Mouse (Mus musculus): Measurements from ENCODE around the gene Sipa1l3.

Gene Sipa1l3

DNA sequence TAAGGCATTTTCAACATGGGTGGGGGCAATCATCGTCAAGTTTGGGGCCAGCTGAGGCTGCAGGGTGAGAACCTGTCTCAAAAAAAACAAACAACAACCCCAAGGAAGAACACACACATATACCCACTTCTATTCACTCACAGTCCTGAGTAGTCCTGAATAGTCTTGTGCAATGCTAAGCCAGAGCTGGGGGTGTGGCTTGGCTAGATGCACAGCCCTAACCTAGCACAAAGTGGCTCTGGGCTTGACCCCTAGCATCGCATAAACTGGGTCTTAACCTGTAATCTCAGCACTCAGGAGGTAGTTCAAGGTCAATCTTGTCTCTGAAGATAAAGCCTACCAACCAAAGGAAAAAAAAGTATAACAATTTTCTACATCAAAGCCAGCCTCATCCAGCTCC is 101.5 kb downstream of the Sipa1l3 start:
- DNase-seq (ENCODE audit: low read depth, low spot score): no peak

GRCm38 (mm10) chr7:29411838-29412580 is 106.4 kb downstream of the Sipa1l3 start:
- no peak for DNase-seq (ENCODE audit: low read depth, low spot score)

DNA sequence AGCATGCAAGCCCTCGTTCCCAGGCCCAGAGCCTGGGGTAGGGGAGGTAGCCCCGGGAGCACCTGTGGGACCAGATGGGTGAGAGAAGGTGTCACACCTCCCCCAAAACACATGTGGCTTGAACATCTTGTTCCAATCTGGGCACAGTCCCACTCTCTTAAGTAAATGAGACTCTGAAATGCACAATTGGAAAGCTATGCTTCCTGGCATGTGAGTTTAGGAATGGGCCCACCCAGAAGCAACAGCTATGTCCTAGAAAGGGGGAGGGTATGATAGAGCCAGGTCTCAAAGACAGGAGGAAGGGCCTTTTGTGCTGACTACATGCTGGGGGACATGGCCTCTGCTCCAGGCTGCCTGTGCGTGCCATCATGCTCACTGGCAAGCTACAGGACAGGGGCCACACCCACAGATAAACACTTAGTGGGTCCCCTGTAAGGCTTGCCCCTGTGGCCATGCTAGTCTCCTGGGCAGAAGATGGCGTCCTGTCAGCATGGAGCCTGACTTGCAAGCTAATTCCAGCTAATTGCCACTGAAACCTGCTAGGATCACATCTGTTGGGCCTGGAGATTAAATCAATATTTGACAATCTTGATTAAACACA is 107.1 kb downstream of the Sipa1l3 start:
- no peak for DNase-seq (ENCODE audit: low read depth, low spot score)

- DNase-seq (ENCODE audit: low read depth, low spot score): no peak
These were observed 108.0 kb downstream of the Sipa1l3 start for GRCm38 (mm10) chr7:29410402-29410801.

- DNase-seq (ENCODE audit: low read depth, low spot score): no peak
These were observed 111.6 kb downstream of the Sipa1l3 start for GRCm38 (mm10) chr7:29406855-29407254.

GRCm38 (mm10) chr7:29404126-29404525 is 114.3 kb downstream of the Sipa1l3 start:
- no peak for DNase-seq (ENCODE audit: low read depth, low spot score)

- DNase-seq (ENCODE audit: low read depth, low spot score): no peak
These were observed 116.4 kb downstream of the Sipa1l3 start for GRCm38 (mm10) chr7:29402015-29402414.

GRCm38 (mm10) chr7:29400451-29400850 is 118.0 kb downstream of the Sipa1l3 start:
- DNase-seq (ENCODE audit: low read depth, low spot score): no peak

DNA sequence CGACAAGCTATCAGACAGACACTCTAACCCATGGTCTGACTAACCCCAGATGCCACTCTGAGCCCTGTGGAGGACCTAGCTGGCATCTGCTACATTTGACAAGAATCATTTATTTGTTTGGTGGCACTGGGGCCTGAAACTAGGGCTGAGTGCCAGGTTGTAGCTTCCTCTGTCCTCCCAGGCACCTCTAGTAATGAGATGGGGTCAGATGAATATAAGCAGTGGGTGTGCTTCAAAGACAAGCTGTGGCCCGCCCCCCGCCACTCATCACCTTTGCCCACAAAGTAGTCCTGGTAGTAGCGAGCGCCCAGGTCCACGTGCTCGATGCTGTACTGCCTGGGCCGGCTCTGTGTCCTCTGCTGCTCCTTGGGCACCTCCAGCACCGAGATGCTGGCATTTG is 119.4 kb downstream of the Sipa1l3 start:
- DNase-seq (ENCODE audit: low read depth, low spot score): no peak

DNA sequence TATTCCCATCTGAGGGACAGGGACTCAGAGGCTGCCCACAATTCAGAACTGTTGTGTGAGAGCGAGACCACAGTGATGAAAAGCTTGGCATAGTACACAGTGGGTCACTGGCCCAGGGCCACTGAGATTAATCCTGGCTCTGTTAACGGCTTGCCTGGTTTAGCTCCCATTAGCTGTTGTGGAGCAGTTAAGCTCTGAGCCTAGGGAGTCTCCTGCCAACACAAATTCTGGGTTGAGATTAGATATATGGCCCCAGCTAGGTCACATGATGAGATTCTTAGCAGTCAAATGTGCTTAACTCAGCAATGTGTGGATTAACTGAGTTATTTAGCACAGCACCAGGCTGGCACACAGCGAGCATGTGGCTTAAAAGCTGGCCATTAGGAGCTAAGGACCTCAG is 121.0 kb downstream of the Sipa1l3 start:
- no peak for DNase-seq (ENCODE audit: low read depth, low spot score)

DNA sequence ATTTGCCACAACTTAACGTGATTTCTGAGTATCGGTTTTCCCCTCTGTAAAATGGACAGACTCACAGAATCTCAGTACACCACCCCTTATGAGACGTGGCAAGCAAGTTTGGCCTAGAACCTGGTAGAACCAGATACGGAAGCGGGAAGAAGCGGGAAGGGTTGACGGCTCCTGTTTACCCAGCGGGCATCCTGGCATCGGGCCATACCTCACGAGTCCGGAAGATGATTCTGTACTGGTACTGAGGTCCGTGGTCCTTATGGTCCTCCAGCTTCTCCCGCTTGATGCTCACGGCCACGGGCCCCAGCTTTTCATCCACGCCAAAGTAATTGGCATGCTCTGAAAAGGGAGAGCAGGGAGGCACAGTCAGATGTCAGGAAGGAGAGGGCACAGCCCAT is 121.5 kb downstream of the Sipa1l3 start:
- DNase-seq (ENCODE audit: low read depth, low spot score): no peak

DNA sequence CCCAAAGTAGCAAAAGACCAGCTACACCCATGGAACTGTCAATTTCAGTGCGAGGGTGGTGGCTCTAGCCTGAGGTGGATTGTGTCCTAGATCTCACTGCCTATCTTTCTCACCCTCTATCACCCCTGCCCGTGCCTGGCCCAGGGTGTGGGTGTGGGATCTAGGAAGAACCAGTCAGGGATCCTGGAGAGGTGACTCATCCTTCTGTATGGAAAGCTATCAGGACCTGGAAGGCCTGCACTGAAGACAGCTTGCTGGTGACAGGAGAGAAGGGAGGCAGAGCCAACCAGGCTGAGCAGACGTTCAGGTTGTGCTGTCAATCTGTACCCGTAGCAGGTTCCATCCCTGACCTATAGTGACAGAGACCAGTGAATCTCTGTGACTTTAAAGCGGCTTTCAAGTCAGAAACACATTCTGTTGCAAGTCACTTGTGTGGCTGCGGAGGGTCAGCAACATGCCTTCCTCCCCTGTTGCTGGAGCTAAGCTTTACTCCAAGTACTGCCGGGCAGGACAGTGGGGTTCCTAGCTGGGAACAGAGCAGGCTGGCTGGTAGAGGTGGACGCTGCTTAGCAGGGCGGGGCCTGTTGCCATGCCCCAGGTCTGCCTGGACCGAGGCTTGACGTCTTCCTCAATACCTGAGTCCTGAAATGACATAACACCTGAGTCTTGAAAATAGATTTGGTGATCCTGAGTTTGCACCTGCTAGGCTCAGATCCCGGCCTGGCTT is 122.1 kb downstream of the Sipa1l3 start:
- DNase-seq (ENCODE audit: low read depth, low spot score): no peak

DNA sequence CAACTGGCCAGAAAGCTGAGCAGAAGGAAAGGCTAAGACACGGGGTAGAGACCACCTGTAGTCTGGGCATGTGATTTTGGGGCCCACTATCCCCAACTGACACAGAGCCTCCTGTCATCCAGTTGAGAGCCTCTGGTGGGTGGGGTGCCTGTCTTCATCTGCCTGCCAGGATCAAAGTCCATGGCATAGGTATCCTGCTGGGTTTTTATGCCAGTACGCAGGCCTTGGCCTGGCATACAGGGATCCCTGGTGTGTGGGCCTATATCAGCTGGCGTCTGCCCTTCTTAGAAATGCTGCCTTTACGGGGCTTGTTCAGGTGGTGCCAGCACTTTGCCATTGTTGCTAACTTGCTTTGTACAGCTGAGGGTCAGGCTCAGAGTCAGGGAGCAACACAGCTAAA is 123.3 kb downstream of the Sipa1l3 start:
- DNase-seq (ENCODE audit: low read depth, low spot score): no peak

GRCm38 (mm10) chr7:29393292-29393691 is 125.1 kb downstream of the Sipa1l3 start:
- no peak for DNase-seq (ENCODE audit: low read depth, low spot score)

- DNase-seq (ENCODE audit: low read depth, low spot score): no peak
These were observed 125.6 kb downstream of the Sipa1l3 start for GRCm38 (mm10) chr7:29392805-29393204.

GRCm38 (mm10) chr7:29391761-29392512 is 126.5 kb downstream of the Sipa1l3 start:
- no peak for DNase-seq (ENCODE audit: low read depth, low spot score)

GRCm38 (mm10) chr7:29391112-29391760 is 127.2 kb downstream of the Sipa1l3 start:
- DNase-seq (ENCODE audit: low read depth, low spot score): no peak

DNA sequence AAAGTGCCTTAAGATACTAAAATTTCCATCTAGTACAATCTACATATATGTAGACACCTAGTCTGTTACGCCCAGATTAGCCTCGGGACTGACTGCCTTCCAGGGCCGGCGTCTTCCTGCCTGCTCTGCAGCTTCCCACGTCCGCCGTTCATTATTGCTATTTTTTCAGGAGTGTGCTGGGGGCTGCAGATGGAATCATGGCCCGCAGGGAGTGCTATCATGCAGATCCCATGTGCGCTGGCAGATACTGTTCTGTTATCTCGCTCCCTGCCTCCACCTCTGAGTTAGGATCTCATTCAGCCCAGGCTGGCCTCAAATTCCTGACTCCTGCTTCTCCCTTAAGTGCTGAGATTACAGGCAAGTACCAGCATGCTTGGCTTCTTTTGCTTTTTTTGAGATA is 128.2 kb downstream of the Sipa1l3 start:
- no peak for DNase-seq (ENCODE audit: low read depth, low spot score)

GRCm38 (mm10) chr7:29387524-29388068 is 130.8 kb downstream of the Sipa1l3 start:
- DNase-seq (ENCODE audit: low read depth, low spot score): no peak

GRCm38 (mm10) chr7:29386349-29386748 is 132.1 kb downstream of the Sipa1l3 start:
- DNase-seq (ENCODE audit: low read depth, low spot score): no peak

DNA sequence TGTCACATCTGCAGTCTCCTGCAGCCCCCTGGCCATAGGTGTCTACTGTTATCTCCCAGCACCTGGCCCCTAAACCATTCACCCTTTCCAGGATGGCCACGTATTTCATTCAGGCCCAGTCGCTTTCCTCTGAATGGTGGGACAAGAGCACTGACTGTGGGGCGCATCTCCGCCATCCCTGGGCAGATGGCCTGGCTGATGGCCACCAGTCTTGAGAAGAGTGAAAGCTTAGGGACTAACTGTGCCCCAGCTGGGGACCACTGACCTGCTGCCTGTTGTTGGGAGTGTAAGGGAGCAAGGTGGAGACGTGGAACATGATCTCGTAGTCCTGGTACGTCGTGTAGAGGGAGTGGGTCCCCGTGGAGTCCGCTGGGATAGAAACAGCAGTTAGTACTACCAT is 132.7 kb downstream of the Sipa1l3 start:
- DNase-seq (ENCODE audit: low read depth, low spot score): no peak
